Mouse (Mus musculus): Measurements from ENCODE around the gene Chmp6.

Chmp6 gene

GRCm38 (mm10) chr11:119939073-119939710 lies 26.0 kb downstream of the Chmp6 start:
- DNase-seq: no peak

GRCm38 (mm10) chr11:119939711-119940106 lies 26.5 kb downstream of the Chmp6 start:
- DNase-seq: no peak

DNA sequence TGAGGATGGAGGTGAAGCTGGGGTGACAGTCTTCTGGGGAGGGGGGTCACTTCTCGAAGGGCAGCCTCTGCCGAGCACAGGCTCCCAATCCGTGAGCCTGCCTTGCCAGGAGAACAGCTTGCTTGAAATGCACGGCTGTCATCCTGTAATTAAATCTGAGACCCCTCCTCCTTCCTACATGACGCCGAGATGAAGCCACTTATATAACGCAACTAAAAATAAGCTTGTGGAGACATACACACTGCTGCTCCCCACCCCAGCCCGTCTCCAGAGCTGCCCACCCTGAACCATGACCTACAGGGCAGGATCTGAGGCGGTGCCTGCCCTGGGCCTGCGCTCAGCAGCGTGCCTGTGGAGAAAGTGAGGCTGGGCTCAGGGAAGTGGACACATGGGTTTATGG lies 26.9 kb downstream of the Chmp6 start:
- no peak for DNase-seq

GRCm38 (mm10) chr11:119941794-119942193 lies 28.6 kb downstream of the Chmp6 start:
- no peak for DNase-seq

DNA sequence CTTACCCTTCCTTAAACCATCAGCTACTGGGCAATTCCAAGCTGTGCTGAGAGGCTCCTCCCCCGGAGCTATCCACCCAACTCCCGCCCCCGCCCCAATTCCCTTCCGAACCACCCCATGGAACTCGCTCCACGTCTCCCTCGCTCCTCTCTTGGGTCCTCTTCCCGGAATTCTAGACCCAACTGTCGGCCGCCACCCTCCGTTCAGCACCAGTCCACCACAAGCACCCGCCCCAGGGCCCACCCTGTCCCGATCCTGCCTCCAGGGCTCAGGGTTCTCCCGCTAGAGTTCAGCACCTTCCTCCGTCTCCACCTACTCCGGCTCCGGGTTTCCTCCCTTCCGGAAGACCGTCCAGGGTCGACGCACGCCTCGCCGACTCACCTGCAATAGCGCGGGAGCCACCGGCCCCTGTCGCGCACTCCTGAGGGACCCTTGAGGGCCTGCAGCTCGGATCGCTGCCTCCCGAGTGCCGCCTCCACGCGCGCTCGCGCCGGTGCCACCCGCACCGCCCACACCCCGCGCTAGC lies 29.0 kb downstream of the Chmp6 start:
- DNase-seq: peak; percentile 55

- DNase-seq: peak; percentile 99
Measured at GRCm38 (mm10) chr11:119942727-119943427, 29.6 kb downstream of the Chmp6 start, which contains the start of gene Baiap2. Gene Baiap2, plus strand, starts transcription at chr11:119942763.

- peak; percentile 54 for DNase-seq
Measured at GRCm38 (mm10) chr11:119943428-119943988, 30.3 kb downstream of the Chmp6 start.

GRCm38 (mm10) chr11:119945343-119945742 lies 32.1 kb downstream of the Chmp6 start:
- no peak for DNase-seq

DNA sequence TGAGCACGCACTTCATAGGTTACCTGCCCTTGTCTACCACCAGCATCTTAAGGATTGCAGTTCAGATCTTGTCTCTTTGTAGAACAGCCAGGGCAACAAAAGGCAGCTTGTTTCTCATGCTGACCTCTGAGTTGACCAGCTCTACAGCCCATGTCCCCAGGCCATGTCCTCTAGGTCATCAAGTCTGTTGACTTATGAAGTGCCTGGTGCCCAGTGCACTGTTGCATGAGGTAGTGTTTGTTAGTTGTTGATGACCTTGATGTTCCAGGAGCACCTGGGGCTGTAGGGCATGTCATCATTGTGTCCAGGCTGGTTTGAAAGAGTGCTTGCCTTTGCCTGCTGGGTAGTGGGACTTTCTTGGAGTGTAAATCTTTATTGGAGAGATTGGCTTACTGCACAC lies 34.2 kb downstream of the Chmp6 start:
- DNase-seq: no peak

DNA sequence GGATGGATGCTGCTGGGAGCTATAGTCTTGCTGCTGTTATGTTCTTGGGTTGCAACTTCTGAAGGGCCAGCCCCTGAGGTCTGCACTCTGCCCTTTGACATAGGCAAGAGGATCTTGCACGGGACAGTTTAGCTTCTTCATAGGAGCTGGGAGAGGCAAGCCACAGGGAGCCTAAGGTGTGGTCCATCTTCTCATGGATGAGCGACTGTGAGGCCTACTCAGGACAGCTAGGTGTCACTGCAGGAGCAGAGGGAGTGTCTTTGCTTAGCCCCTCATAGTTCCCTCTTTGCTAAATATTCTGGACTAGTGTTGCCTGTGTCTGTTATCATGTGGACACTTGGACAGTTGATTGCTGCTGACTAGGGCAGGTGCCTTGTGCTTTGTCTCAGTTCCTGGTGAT lies 34.7 kb downstream of the Chmp6 start:
- no peak for DNase-seq

DNA sequence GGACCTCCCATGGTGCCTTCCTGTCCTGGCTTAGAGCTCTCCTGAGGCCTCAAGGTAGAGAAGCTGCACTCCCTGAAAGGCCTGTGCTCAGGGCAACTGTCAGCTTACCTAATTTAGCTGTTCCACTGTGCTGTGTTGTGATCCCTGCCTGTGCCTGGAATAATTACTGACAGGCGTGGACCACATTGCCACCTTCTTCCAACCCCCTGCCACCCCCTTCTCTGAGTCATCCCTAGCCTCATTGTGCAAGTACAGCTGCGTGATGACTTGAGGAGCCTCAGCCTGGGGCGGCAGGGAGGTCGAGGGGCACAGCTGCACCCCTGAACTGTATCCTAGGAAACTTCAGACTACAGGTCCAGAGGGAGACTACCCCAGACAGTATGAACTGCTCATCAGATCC lies 35.1 kb downstream of the Chmp6 start:
- no peak for DNase-seq

- no peak for DNase-seq
Measured at GRCm38 (mm10) chr11:119948803-119949202, 35.6 kb downstream of the Chmp6 start.

- DNase-seq: no peak
Measured at GRCm38 (mm10) chr11:119950535-119950934, 37.3 kb downstream of the Chmp6 start.

DNA sequence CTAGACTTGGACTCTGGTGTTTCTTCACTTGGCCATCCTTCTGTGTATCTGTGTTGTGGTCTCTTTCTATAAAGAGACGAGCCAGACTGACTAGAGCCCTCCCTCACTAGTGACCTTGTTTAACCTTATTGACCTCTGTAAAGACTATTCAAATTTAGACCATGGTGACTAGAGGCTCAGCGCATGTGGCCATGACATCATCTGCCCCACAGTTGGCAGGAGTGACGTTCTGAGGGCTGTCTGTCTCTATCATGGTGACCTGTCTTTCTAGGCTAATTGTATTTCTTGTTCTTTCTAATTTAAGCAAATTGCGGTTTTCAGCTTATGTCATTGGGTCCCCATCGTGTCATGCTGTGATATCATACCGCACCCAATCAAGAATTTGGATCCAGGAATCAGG lies 38.1 kb downstream of the Chmp6 start:
- DNase-seq: no peak

DNA sequence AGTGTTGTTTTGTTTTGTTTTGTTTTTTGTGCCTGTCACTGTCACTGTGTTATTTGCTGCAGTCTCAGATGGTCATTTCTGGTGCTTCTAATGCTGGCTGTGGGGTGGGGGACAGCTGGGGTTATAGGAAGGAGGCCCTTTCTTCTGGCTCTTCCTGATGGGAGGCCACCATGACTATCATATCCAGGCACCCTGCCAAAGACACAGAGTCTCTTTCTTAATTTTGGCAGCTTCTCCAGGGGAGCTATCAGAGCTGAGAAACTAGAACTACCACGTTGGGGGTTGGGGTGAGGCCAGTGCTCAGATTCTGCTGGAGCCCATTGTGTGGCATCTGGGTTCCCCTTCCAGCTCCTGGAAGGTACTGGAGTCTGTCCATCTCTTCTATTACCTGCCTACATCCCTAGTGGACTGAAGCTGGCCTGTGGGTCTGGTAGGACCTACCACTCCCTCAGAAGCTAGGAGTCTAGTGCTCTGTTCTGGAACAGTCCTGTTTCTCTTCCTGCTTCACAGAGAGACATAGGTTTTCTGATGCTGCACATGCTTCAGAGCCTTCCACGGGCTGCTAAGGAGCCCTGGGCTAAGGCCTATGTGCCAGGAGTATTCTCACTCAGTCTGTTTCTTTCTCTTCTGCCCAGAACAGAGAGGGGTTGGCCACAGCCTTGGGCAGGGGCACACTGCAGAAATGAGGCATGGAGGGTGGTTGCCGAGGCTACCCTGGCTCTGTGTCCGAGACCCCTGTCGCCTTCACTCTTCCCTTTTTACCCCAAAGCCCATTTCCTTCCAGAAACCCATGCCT lies 39.4 kb downstream of the Chmp6 start:
- no peak for DNase-seq

- no peak for DNase-seq
Measured at GRCm38 (mm10) chr11:119954233-119954632, 41.0 kb downstream of the Chmp6 start.

DNA sequence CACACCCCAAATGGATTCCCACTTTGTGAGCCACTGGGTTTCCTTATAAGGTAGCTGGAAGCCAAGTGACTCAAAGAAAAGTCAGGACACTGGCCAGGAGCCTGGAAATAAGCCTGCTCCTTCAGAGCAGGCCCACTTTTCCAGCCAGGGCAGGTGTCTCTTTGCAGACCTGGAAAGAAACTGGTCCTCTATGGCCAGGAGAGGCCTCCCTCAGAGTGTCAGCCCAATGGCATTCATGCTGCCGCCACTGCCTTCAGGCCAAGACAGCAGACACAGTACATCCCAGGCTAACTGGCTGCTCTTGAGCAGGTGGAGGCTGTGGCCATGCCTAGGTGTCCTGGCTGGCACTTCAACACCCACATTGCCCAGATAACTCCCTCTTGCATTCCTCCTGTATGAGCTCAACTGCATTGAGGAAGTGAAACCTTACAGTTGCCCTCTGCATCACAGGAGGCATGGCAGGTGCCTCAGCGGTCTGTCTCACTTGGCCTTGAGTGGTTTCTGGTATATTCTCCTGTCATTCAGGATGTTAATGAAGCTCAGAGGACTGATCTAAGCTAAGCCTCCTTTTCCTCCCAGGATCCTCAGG lies 41.6 kb downstream of the Chmp6 start:
- no peak for DNase-seq

DNA sequence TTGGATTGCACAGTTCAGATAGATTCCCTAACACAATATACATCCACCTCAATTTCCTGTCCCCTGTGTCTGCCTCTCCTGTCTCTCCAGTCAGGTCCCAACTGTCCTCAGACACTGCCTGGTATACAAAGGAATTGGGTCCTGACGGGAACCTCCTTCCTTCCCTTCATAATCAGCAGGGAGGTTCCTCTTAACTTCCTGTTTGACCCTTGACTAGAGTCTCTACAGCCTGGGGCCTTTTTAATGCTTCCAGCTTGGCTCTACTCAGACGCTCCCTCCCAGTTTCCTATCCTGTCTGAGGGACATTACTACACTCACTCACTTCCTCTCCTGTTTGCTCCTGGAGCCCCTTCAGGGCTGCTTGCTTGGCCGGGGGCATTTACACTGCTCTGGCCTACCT lies 42.2 kb downstream of the Chmp6 start:
- DNase-seq: no peak

GRCm38 (mm10) chr11:119956590-119956989 lies 43.3 kb downstream of the Chmp6 start:
- DNase-seq: no peak

- DNase-seq: no peak
Measured at GRCm38 (mm10) chr11:119958856-119959255, 45.6 kb downstream of the Chmp6 start.

DNA sequence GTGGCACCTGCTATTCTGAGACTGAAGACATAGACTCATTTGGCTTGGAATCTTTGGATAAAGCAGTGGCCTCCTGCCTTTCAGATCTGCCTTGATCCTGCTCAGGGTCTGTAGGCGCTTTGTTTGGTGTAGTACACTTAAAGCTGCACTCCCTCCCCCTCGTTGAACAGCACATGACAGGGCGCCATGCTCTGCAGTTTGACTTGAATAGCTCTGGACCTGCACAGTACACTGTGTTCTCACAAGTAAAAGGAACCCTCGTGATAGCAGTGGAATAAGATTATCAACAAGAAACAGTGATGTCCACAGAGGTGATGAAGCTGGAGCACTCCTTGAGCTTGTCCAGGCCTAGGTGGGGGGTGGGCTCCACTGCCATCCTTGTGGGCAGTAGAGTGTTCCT lies 46.5 kb downstream of the Chmp6 start:
- DNase-seq: no peak

- no peak for DNase-seq
Measured at GRCm38 (mm10) chr11:119960671-119961070, 47.4 kb downstream of the Chmp6 start.

DNA sequence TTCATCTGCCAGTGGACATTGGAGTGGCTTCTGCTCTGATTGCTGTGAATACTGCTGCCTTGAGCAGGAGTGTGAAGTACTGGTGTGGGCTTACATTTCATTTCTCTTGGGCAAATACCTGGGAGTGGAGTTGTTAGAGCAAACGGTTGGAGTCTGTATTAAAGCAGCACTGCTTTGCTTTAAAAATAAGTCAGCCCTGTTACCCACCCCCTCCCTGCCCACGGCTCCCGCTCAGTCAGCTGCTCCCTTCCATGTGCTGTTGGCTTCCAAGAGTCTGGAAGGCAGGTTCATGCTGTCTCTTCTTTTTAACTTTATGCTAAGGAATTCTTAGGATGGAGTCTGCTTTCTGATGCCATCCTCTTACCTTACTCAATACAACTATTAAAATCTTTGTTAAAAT lies 48.3 kb downstream of the Chmp6 start:
- no peak for DNase-seq
